Mouse (Mus musculus) gastrocnemius, adult 2 months (tissue): ENCODE results near the gene Gpr179. TPM values are rescaled to one million over a fixed set of nuclear protein-coding genes. Genes with fewer than 3 reads are reported as not detected.
A peak's percentile ranks its signal among the peaks of the same experiment; 100 is the strongest.
"Not testable (repeated sequence)": the region's sequence is repeated elsewhere in the genome, so short reads cannot be mapped to it uniquely, and the experiment has no call there.

Source experiments
- DNase-seq: peaks from one replicate; pipeline ENCODE4 v3.0.0; 2022
- H3K27ac ChIP-seq: fragments of 200-600 bp; 2 replicates; pipeline ENCODE4 v1.8.1; 2022; ENCODE audit warnings: mild to moderate bottlenecking
- H3K4me3 ChIP-seq: fragments of 200-600 bp; 2 replicates; pipeline ENCODE4 v1.8.1; 2022; ENCODE audit warnings: mild to moderate bottlenecking, moderate library complexity
- CTCF ChIP-seq: fragments of 200-600 bp; IDR thresholded peaks from 2 replicates; pipeline ENCODE4 v1.8.1; 2022; ENCODE audit warnings: antibody characterized with exemption, mild to moderate bottlenecking, moderate library complexity
- intact Hi-C: fragments of 180-260 bp; cut with DNase I; formaldehyde crosslinking; loops from one replicate; pipeline ENCODE4 v1.15.1; 2025
- total RNA-seq, 2 experiments: library from RNA; stranded (reverse); gene quantifications; 2 replicates each; pipeline ENCODE4 v1.2.3; 2021

The Gpr179 gene
- total RNA-seq, 2 experiments from 2014 or later = 0.03 TPM; not detected in 1

DNA sequence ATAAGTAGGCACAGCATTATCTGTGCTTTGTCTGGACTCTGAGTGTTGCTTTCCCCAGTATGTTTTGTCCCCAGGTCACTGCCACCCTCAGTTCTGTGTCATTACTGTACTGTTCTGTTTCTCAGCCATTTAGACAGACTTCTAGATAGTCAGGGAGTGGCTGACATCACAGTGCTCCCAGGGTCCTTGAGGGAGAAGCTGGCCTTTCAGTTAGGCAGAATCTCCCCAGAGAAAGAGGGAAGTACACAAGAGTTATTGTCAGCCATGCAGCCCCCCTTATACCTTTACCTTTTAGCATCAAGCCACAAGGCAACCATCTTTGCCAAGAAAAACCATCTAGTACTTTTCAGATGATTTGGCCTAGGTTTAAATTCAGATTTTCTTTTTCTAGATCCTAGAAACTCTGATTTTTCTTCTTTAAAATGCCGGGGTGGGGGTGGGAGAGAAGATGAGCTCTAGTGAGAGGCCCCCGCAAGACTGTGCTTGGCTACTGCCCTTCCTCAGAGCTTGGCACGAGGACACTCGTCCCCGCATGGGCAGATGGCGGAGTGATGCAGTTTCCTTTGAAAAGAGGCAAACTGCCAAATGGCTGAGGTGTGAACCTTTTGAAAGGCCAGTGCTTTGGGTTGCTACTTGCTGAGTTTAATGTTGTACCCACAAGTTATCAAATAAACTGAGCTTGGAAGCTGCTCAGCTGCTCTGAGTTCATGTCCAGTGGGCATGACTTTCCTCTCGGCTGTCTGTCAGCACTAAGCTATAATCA, 18.6 kb upstream of the Gpr179 start:
- intact Hi-C loops = no loop called here
- H3K27ac ChIP-seq = peak overlapping the region; percentile 92
- no peak overlapping the region for H3K4me3 ChIP-seq
- peak; percentile 42 for DNase-seq
- TF ChIP-seq CTCF = no peak

DNA sequence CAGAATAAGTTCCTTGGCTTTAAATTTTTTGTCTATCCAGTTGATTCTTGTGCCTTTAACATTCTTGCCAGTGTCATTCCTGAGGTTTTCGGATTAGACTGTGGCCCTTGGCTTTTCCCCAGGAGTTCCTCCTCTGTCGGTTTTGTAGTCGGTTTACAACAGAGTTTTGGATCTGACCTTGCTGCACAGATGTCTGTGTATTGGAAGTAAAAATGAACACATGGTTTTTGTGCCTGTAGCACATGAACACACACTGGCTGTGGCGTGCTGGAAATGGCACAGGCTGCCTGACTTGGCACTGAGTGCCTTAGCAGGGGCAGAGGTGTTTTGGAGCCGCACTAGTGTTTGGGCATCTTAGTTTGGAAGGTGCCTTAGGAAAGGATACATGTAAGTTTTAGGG, 16.6 kb upstream of the Gpr179 start:
- peak overlapping the region; percentile 16; the same call in 1 of the 2 replicates for H3K4me3 ChIP-seq
- intact Hi-C loops = no loop called here
- no peak for TF ChIP-seq CTCF
- H3K27ac ChIP-seq = peak overlapping the region; percentile 75
- DNase-seq = peak; percentile 41

DNA sequence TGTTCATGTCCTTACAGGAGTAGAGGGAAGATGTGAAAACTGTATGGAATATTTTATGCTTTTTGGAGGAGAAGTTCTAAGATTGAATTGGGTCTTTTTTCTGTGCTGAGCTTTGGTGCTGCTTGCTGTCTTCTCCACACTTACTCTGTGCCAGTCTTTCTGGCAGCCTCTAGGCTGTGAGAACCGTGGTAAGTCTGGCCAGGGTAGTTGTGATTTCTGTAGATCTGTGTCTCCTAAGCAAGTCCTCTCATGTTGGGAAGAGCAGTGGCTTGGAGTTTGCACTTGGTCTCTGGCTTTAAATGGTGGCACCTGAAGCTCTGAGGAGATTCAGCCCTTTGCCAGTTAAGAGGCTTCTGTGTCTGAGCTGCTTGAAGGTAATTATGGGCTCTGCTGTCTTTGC, 13.7 kb upstream of the Gpr179 start:
- DNase-seq = no peak
- Histone ChIP-seq H3K4me3 (peak overlapping the region; percentile 99), H3K27ac (peak overlapping the region; percentile 72)
- TF ChIP-seq CTCF = no peak
- intact Hi-C loops = no loop called here

DNA sequence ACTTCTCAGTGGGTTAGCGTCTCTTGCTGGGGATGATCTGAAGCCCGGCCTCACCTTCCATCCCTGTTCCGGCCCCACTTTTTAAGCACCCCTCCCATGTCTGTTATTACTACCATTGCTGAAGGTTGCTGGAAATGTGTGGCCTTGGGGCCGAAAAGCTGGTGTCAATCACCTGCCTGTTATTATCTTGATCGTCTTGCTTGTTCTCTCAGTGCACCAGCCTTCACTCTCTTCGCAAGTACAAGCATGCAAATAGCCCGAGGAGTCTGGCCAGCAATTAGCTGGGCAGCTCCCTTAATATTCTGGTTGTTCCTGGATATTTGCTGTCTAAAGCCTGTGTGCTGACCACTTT, 11.7 kb upstream of the Gpr179 start:
- Histone ChIP-seq H3K27ac (peak overlapping the region; percentile 99), H3K4me3 (peak overlapping the region; percentile 99)
- intact Hi-C loops = no loop called here
- TF ChIP-seq CTCF = no peak
- DNase-seq = peak; percentile 46

DNA sequence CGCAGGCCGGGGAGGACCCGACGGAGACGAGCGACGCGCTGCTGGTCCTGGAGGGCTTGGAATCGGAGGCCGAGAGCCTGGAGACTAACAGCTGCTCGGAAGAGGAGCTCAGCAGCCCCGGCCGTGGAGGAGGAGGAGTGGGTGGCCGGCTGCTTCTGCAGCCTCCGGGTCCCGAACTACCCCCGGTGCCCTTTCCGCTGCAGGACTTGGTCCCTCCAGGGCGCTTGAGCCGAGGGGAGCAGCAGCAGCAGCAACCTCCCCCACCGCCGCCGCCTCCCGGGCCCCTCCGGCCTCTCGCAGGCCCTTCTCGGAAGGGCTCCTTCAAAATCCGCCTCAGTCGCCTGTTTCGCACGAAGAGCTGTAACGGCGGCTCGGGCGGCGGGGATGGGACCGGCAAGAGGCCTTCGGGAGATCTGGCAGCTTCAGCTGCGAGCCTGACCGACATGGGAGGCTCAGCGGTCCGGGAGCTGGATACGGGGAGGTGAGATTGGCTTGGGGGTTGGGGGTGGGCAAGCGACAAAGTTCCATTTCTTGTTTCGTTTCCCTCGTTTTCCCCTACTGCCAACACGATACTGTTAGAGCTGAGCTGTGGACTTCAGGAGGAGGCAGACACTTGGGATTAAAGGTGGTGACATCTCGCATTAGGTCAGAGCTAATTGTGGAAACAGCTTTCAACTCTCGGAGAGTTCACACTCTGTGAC, 11.2 kb upstream of the Gpr179 start:
- TF ChIP-seq CTCF = no peak
- peak overlapping the region; percentile 99 for H3K27ac ChIP-seq
- peak overlapping the region; percentile 99 for H3K4me3 ChIP-seq
- intact Hi-C loops = no loop called here
- peak; percentile 63 for DNase-seq

DNA sequence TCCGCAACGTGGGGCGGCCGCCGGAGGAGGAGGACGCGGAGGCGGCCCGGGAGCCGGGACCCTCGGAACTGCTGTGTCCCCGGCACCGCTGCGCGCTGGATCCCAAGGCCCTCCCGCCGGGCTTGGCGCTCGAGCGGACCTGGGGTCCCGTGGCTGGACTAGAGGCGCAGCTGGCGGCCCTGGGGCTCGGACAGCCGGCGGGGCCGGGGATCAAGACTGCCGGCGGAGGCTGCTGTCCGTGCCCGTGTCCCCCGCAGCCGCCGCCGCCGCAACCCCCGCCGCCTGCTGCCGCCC, 10.7 kb upstream of the Gpr179 start:
- DNase-seq = peak; percentile 74

DNA sequence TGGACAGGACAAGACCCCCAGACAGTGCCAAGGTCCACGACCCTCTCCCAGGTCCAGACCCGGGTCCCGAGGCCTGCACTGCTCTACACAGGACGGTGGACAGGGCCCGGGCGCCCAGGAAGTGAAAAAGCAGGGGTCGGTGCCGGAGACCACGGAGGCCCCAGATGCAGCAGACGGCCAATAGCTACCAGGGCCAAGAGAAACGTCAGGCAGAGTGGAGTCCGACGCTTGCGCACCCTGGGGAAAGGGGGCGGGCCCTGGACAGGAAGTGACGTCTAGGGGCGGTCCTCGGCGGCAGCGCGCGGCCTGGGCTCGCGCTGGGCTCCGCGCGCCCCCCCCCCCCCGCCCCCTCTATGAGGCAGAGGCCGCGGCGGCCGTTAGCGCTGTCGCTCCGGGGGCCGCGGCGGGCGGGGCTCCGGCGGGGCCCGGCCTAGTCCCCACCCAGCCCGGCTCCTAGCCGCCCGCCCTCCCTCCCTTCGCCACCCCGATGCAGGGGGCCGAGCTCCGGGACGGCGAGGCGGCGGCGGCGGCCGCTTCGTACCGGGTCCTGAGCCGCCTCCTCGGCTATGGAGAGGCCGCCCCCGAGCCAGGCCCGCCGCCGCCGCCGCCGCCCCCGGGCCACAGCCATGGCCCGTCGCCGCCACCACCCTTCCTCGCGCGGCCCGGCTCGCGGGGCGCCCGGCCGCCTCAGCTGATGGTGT, 10.2 kb upstream of the Gpr179 start, which contains the start of gene Socs7:
Gene Socs7 (plus strand): TSS at position 604 of the 701 bp plus-strand sequence.
- intact Hi-C loops = no loop called here
- peak; percentile 97 for DNase-seq
- H3K27ac ChIP-seq = peak within 1 kb of the TSS; percentile 99

More for the DNA sequence above, 10.7 kb upstream of the Gpr179 start:
- intact Hi-C loops = no loop called here
- H3K27ac ChIP-seq = peak overlapping the region; percentile 99
- peak overlapping the region; percentile 99 for H3K4me3 ChIP-seq
- TF ChIP-seq CTCF = no peak

DNA sequence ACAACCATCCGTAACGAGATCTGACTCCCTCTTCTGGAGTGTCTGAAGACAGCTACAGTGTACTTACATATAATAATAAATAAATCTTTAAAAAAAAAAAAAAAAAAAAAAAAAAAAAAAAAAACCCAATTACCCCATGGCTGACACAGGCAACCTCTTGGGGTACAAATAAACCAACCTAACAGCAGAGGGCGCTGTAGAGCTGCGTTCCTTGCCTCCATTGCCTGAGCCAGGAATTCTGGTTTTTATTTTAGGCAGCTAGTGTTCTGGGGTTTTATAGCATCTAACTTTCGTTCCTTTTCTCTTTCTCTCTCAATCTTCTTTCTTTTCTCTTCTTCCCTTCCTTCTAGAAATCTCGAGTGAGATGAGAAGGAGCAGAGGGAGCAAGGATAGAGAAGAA, 5.8 kb upstream of the Gpr179 start:
- TF ChIP-seq CTCF = peak; percentile 68
- H3K4me3 ChIP-seq = not testable (repeated sequence)
- intact Hi-C loops = loop anchor here (1.0 kb wide), 2 partner anchors 43 to 111 kb away; no protein-coding TSS in a partner anchor
- peak overlapping the region; percentile 46; the same call in 1 of the 2 replicates for H3K27ac ChIP-seq
- peak; percentile 82 for DNase-seq

More for the DNA sequence above, 10.2 kb upstream of the Gpr179 start, which contains the start of gene Socs7:
- H3K4me3 ChIP-seq = peak within 1 kb of the TSS; percentile 99
- no peak for TF ChIP-seq CTCF

- TF ChIP-seq CTCF = no peak
- intact Hi-C loops = no loop called here
- H3K27ac ChIP-seq = no peak overlapping the region
- DNase-seq = no peak
- H3K4me3 ChIP-seq = no peak overlapping the region
Measured at GRCm38 (mm10) chr11:97355247-97355646, 3.4 kb upstream of the Gpr179 start.

- TF ChIP-seq CTCF = no peak
- intact Hi-C loops = no loop called here
- no peak overlapping the region for H3K27ac ChIP-seq
- H3K4me3 ChIP-seq = no peak overlapping the region
- no peak for DNase-seq
Measured at GRCm38 (mm10) chr11:97354646-97355045, 2.8 kb upstream of the Gpr179 start.

- DNase-seq = no peak
- no peak for TF ChIP-seq CTCF
- intact Hi-C loops = no loop called here
- no peak overlapping the region for H3K27ac ChIP-seq
- no peak overlapping the region for H3K4me3 ChIP-seq
Measured at GRCm38 (mm10) chr11:97352935-97353597, 1.2 kb upstream of the Gpr179 start.

GRCm38 (mm10) chr11:97350035-97350434, 1.8 kb downstream of the Gpr179 start:
- TF ChIP-seq CTCF = no peak
- intact Hi-C loops = no loop called here
- Histone ChIP-seq H3K27ac (peak overlapping the region; percentile 16; the same call in 1 of the 2 replicates), H3K4me3 (no peak overlapping the region)
- peak; percentile 66 for DNase-seq
